Mouse (Mus musculus): ENCODE results near the gene Ebf3.

Gene Ebf3

DNA sequence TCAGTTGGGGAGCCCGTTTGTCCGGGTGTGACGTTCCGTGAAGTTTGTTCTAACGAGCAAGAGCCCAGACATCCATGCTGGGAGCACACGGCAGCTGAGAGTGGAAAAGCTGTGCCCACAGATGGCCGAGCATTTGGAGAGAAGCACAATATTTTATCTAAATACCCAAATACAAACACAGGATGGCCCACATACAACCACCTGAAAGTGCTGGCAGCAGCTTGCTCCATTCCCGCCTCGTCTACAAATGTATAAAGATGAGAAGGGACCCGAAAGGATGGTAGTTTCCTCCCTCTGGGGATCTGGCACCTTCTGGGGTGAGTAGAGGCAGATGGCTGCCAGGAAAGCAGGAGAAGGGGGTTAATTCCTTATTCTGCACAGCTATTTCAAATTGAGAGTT, 42.0 kb downstream of the Ebf3 start:
- no peak for DNase-seq

DNA sequence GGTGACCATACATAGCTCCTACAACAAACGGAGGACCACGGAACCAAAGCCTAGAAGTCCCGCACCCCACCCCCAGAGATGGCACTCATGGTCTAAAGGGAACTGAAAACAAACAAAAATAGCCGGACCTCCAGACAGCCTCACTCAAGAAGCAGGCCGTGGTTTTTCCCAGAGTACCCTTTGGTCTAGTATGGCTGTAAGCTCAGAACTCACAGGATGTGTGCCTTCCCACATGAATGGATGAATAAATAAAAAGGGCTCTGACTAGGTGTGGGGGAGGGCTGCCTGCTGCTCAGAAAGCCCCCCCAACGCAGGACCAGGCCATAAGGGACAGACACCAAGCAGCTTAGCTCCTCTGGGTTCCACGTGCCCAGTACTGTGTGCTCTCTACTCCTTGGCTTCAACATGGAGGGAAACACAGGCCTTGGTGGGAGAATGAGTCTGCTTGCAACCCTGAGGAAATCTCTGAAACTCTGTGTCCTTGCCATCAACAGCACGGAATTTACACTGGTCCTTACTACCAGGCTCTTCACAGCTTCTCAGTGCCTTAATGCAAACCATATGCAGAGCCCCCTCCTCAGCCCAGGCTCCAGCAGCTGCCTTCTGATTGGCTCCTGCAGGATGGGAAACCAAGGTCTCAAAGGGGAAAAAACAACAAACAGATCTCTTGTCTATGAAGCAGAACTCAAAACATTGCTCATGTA, 45.6 kb downstream of the Ebf3 start:
- peak; percentile 79 for DNase-seq

DNA sequence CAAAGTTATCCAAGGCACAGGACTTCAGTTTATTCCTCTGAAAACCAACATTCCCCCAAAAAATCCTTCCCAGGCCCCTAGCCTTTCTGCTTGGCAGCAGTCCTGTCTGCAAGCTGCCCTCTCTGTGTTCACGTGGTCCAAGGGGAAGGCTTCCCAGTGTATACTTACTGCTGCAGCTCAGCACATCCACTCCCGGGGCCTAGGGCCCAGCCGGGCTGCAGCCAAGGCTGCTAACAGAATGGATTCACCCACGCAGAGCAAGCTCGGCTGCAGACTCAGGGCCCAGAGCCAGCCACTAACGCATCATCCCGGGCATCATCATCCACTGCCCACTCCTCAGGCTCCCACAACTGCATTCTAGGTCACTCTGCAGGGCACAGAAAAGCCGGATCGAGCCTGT, 46.8 kb downstream of the Ebf3 start:
- no peak for DNase-seq

DNA sequence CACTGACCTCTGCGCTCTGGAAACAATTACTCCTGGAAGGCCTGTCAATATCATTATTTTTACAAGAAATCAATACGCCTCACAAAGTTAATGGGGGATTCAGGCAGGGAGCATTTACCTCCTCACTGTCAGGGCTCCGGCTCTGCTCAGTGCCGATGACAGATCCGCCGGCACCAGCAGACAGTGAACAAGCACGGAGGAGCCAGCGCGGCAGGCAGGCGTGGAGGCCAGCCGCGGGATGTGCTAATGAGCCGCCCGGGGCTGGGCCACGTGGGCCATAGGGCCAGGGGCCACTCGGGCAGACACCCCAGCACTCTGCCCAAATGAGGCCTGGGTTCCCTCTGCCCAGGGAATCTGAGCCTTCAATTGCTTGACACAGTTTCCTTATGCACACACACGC, 47.7 kb downstream of the Ebf3 start:
- peak; percentile 71 for DNase-seq

DNA sequence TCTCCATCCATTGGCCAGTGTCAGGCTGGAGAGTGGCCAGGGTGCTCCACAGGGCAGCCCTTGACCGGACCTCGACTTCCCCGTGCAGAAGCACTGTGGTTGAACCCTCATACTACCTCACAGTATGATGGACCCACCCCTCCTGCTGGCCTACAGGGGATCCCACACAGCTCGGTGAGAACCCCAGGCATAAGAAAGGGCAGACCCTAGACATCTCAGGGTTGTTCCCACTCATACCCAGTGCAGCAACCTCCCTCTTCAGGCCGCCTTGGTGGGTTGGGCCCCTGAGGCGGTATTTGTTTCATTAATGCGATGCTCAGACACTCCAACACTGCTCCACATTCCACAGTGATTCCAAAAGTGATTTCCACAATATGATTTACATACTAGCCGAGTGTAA, 51.9 kb downstream of the Ebf3 start:
- no peak for DNase-seq

DNA sequence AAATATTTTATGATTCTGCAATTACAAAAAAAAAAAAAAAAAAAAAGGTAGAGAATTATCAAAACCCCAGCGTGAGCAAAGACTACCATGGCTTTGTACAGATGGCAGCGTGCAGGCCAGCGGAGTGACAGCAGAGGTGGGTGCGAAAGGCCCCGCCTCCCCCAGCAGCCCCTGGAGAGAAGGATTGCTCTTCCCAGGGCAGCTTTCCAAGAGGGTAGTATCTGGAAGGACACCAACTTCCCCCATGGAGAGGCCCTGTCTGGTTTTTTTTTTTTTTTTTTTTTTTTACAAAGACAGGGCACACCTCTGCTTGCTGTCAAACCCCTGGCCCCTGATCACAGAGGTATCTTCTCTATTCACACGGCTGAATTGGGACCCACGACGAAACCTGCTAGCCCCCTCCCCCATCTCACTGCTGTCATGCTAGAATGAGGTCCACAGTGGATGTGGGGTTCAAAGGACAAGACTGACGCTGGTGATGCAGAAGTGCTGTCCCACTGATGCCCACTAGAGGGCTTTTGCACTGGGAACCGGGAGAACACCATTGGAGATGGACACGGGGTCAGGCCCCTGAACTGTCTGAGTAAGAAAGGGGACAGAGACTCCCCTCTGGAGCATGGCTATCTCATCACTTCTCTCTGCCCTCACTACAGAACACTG, 67.9 kb downstream of the Ebf3 start:
- DNase-seq = peak; percentile 79

DNA sequence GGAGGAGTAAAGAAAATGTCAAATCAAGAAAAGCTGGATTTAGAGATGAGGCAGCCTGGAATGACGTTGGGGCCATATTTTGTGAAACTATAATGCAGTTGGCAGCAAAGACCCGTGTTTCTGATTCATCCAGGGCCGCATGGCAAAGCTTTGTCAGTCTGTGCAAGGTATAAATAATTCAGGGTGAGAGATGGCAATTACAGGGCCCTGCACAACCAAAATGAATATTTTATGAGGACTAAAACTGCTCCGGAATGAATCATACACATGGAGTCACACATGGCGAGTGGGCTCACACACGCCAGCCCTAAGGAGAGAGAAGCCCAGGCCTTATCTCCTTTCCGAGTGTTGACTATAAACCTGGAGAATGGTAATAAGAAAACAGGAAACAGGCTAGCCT, 69.4 kb downstream of the Ebf3 start:
- no peak for DNase-seq

GRCm38 (mm10) chr7:137240481-137240880, 73.8 kb downstream of the Ebf3 start:
- DNase-seq = no peak

- DNase-seq = no peak
Observed at GRCm38 (mm10) chr7:137239542-137240133, 74.6 kb downstream of the Ebf3 start.

GRCm38 (mm10) chr7:137237419-137237818, 76.8 kb downstream of the Ebf3 start:
- no peak for DNase-seq

DNA sequence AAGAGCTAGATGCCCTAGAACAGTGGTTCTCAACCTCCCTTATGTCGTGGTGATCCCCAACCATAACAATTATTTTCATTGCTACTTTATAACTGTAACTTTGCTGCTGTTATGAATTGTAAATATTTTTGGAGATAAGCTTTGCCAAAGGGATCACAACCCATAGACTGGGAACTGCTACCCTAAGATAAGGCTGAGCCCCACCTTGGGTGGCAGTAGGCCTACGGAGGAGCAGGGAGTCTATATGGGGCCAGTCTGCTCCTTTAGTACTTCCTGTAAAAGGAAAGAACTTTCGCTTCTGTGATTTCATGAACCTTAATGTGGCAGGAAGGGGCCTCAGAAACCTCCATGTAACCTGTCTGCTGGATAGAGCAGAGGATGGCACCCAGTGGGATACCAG, 90.4 kb downstream of the Ebf3 start:
- no peak for DNase-seq

- DNase-seq = no peak
Observed at GRCm38 (mm10) chr7:137222831-137223505, 91.3 kb downstream of the Ebf3 start.

- DNase-seq = peak; percentile 77
Observed at GRCm38 (mm10) chr7:137221599-137221998, 92.6 kb downstream of the Ebf3 start.

- no peak for DNase-seq
Observed at GRCm38 (mm10) chr7:137220436-137220835, 93.8 kb downstream of the Ebf3 start.

- no peak for DNase-seq
Observed at GRCm38 (mm10) chr7:137218706-137219105, 95.5 kb downstream of the Ebf3 start.

GRCm38 (mm10) chr7:137213444-137213843, 100.8 kb downstream of the Ebf3 start:
- no peak for DNase-seq

DNA sequence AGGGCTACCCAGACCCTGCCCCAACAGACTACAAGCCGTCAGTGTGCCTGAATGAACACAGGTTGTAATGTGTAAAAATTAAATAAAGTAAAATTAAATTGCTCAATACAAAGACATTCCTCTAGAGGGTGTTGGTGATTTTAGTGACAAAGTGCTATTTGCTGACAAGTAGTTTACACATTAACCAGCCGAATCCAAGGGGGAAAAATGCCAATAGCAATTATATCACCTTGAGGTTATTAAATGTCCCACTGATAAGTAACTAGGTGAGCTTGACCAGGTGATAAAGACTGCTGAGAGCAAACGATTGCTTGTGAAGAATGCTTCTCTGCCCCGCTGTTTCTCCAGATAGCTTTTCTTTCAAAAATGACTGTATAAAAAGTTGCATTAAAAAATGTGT, 102.9 kb downstream of the Ebf3 start:
- no peak for DNase-seq

- no peak for DNase-seq
Observed at GRCm38 (mm10) chr7:137209688-137210345, 104.4 kb downstream of the Ebf3 start.

DNA sequence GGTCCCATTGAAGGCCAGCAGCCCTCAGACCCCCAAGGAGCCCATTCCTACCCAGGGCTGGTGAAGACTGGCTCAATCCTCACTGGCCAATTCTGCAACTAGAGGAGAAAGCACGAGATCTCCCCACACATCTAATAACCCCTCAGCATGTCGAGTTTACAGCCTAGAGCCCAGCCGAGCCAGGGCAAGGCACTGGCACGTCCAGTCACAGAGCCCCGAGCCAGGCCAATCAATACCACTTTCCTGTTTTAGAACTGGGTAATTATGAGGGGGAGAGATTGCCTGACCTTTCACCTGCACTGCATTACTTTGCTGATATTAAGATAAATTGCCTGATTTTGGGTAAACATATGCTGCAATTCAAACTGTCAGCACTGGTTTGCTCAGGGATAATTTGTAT, 105.7 kb downstream of the Ebf3 start:
- DNase-seq = no peak

- no peak for DNase-seq
Observed at GRCm38 (mm10) chr7:137206770-137207285, 107.4 kb downstream of the Ebf3 start.

GRCm38 (mm10) chr7:137199533-137199932, 114.7 kb downstream of the Ebf3 start:
- DNase-seq = no peak

- no peak for DNase-seq
Observed at GRCm38 (mm10) chr7:137198921-137199320, 115.3 kb downstream of the Ebf3 start.

Measured in embryo, embryonic 11 days (tissue).